6 mouse cellular contexts compared by ENCODE assay signal in genomic region chr11:109623238-109623637, GRCm38 (mm10).
"Had no signal": no experiment of that assay in that cellular context is flagged by ENCODE, and none has a peak within 500 bp of the region (broad histone marks: within the 10 kb centered on the region; RNA-seq: fewer than 3 reads in every experiment).

No protein-coding gene starts in this region.

- H3K27me3 ChIP-seq: limb, embryonic 12.5 days; neural tube, embryonic 12.5 days had no signal

- H3K9ac ChIP-seq: neural tube, embryonic 12.5 days had no signal

- H3K9me3 ChIP-seq: neural tube, embryonic 12.5 days had no signal

- H3K4me1 ChIP-seq: neural tube, embryonic 12.5 days had no signal

- DNase-seq: thymus, postnatal 4 days had no signal

- H3K4me3 ChIP-seq: midbrain, embryonic 10.5 days; neural tube, embryonic 12.5 days had no signal

- H3K36me3 ChIP-seq: limb, embryonic 12.5 days; midbrain, embryonic 10.5 days; neural tube, embryonic 12.5 days had no signal

- H3K27ac ChIP-seq: limb, embryonic 12.5 days; liver, embryonic 14.5 days; midbrain, embryonic 10.5 days; neural tube, embryonic 12.5 days; stomach, postnatal 0 days had no signal
